Mouse (Mus musculus): Measurements from ENCODE around the gene Gm49387. TPM values are rescaled to one million over a fixed set of nuclear protein-coding genes. Genes with fewer than 3 reads are reported as not detected.
A peak's percentile ranks its signal among the peaks of the same experiment; 100 is the strongest.

Gm49387 gene
- total RNA-seq, 1 experiment from 2014 or later = not detected

GRCm38 (mm10) chr14:31565478-31566212, 75.0 kb downstream of the Gm49387 start:
- no peak for ATAC-seq (replicated peaks in 1 of 2; ENCODE audit: insufficient read depth in 1 of 2, low FRiP score in 2 of 2, low TSS enrichment in 1 of 2, low read depth in 1 of 2, poor library complexity in 2 of 2, severe bottlenecking in 2 of 2)

DNA sequence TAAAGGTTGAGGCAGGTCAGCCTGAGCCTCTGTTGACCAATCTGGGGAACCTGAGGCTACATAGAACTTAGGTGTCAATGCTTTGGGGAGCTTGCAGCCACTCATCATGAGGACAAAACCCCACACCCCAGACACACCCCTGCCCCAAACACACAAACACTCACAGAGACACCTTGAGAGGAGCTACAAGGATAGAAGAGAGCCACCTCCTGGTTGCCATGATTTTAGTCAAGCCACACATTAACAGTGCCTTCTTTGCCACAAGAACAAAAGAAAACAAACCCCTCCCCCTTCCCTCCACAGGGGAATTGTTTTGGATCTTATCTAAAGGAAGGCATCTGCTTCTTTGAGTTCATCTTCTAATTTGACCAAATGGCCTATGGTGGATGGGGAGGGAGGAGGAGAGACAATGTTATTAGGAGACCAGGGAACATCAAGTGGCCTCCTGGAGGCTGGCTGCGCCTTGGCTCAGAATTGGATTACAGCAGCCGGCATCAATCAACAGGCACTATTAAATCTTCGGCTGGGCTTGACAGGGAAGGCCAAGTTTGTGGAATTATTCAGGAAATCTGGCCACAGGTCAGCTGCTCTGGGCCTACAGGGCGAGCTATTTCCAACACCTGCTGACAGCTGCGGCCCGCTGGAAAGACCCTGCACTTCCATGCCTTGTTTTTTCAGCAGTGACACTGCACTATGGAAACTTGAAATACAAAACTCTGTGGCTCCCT, 76.1 kb downstream of the Gm49387 start:
- ATAC-seq (replicated peaks in 1 of 2; ENCODE audit: insufficient read depth in 1 of 2, low FRiP score in 2 of 2, low TSS enrichment in 1 of 2, low read depth in 1 of 2, poor library complexity in 2 of 2, severe bottlenecking in 2 of 2) = no peak

- ATAC-seq (replicated peaks in 1 of 2; ENCODE audit: insufficient read depth in 1 of 2, low FRiP score in 2 of 2, low TSS enrichment in 1 of 2, low read depth in 1 of 2, poor library complexity in 2 of 2, severe bottlenecking in 2 of 2) = peak; percentile 42 to 74
These were observed 79.8 kb downstream of the Gm49387 start for GRCm38 (mm10) chr14:31560886-31561285.

DNA sequence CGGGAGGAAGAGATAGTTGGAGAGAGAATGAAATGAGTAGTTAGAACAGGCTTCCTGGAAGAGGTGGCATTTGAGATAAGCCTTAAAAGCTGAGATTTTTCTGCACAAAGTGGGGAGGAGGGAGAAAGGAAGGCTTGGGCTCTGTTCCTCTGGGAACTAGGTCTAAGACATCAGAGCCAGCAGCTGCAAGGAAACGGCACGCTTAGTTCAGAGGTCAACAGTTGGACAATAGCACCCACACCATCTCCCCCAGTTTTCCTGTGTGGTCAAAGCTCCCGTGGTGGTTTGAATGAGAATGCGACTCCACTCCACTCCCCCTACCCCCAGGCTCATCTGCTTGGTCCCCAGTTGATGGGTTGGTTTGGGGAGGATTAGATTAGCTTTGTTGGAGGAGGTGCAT, 81.5 kb downstream of the Gm49387 start:
- ATAC-seq (replicated peaks in 1 of 2; ENCODE audit: insufficient read depth in 1 of 2, low FRiP score in 2 of 2, low TSS enrichment in 1 of 2, low read depth in 1 of 2, poor library complexity in 2 of 2, severe bottlenecking in 2 of 2) = no peak

DNA sequence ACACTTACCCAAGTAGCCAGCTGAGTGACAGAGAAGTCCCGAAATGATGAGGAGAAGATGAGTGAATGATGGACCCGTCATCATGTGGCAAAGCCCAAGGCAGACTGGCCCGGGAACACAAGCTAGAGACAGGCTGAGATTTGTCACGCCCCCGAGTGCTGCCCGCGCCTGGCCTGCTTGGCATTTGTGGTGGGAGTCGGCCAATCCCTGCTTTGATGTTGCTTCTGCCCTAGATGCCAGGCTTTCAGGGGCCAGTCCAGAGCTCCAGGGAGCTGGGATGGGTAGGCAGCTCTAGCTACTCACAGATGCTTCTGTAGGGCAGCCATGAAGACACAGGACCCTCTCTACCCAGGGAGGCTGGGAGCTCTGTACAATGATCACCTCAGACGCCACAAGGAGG, 82.9 kb downstream of the Gm49387 start:
- no peak for ATAC-seq (replicated peaks in 1 of 2; ENCODE audit: insufficient read depth in 1 of 2, low FRiP score in 2 of 2, low TSS enrichment in 1 of 2, low read depth in 1 of 2, poor library complexity in 2 of 2, severe bottlenecking in 2 of 2)

DNA sequence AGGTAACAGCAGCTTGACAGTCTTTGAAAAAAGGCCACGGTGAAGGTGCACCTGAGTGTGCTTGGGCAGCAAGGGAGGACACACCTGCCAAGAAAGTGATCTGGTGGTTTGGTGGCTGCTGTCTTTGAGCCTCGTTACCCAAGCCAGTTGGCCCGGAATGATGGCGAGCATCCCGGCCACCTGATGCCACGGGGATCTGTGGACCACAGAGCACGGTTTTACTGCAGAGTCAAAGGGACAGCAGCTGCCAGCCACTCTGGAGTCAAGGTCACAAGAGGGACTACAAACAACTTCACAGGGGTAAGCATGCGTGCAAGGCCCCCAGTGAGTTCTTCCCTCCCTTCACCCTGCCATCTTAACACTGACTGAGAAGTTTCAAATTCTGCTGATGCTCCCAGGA, 83.4 kb downstream of the Gm49387 start:
- ATAC-seq (replicated peaks in 1 of 2; ENCODE audit: insufficient read depth in 1 of 2, low FRiP score in 2 of 2, low TSS enrichment in 1 of 2, low read depth in 1 of 2, poor library complexity in 2 of 2, severe bottlenecking in 2 of 2) = no peak

DNA sequence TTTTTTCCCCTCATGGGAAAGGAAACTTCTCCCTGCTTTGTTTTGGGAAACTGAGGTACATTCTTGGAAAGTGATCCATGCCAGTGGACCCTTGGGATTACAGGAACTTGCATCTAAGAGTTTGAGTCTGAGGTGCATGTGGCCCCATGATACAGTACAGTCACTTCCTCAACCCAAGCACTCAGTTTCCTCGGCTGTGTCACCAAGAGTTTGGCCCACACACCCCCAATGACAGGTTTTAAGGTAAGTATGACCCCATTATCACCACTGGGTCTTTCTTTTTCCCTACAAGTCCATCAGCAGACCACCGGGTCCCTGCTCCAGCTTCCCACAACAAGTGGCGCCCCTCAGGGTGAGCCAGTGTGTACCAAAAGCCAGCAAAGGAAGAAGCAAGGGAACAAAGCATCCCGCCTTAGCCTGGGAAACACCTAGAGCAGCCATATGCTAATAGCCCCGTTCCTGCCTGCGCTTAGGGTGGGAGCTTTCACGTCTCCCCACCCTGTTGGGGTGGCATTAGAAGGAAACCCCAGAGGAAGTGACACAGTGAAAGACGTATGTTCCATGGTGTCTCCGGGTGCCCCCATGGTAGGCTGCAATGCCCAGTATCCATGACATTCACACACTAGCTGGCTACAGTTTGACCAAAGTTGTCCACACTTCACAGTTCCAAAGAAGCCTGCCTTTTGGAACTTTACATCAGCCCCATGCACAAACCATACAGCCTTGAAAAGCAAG, 84.0 kb downstream of the Gm49387 start:
- no peak for ATAC-seq (replicated peaks in 1 of 2; ENCODE audit: insufficient read depth in 1 of 2, low FRiP score in 2 of 2, low TSS enrichment in 1 of 2, low read depth in 1 of 2, poor library complexity in 2 of 2, severe bottlenecking in 2 of 2)

DNA sequence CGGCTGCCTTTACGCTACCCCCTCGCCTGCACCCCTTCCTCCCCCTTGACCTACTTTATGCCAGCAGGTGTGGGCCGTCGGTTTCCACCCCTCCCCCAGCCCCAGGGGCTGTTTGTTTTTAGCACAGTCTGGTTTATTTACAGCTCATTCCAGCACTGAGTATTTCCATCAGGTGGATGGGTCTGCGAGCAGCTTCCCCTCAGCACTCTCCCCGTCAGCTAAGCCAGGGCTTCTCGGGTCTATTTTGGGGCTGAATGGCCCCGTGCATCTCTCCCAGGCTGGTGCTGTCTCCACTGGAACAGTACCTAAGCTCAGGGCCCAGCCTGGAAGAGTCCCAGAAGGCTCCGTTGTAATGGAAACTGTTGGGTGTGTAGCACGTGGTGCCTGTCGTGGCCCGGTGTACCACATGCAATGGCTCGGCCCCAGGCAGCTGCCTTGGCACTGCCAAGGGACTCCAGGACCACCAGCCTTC, 84.7 kb downstream of the Gm49387 start:
- ATAC-seq (replicated peaks in 1 of 2; ENCODE audit: insufficient read depth in 1 of 2, low FRiP score in 2 of 2, low TSS enrichment in 1 of 2, low read depth in 1 of 2, poor library complexity in 2 of 2, severe bottlenecking in 2 of 2) = 0 out of 4 replicates have a peak, but pooled peaks of 1 of the 2 experiments have one; percentile 6

- ATAC-seq (replicated peaks in 1 of 2; ENCODE audit: insufficient read depth in 1 of 2, low FRiP score in 2 of 2, low TSS enrichment in 1 of 2, low read depth in 1 of 2, poor library complexity in 2 of 2, severe bottlenecking in 2 of 2) = no peak
These were observed 85.7 kb downstream of the Gm49387 start for GRCm38 (mm10) chr14:31555021-31555420.

- no peak for ATAC-seq (replicated peaks in 1 of 2; ENCODE audit: insufficient read depth in 1 of 2, low FRiP score in 2 of 2, low TSS enrichment in 1 of 2, low read depth in 1 of 2, poor library complexity in 2 of 2, severe bottlenecking in 2 of 2)
These were observed 96.7 kb downstream of the Gm49387 start for GRCm38 (mm10) chr14:31543885-31544442.

DNA sequence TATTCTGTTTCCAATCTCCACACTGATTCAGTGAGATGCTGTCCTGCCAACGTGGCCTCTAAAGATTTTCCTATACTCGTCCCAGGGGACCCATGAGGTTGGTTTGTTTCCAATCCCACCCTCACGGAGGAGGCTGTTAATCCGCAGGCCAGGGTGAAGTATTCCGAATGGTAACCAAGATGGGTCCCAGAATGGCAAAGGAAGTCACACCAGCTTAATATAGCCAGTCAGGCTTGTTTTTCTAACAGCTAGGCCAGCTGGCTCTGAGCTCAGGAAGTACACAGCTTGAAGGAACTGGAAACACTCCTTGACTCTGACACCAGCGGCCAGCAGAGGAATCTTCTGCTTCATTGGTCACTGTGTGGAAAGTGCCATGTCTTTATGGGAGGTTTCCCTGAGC, 103.4 kb downstream of the Gm49387 start:
- no peak for ATAC-seq (replicated peaks in 1 of 2; ENCODE audit: insufficient read depth in 1 of 2, low FRiP score in 2 of 2, low TSS enrichment in 1 of 2, low read depth in 1 of 2, poor library complexity in 2 of 2, severe bottlenecking in 2 of 2)

DNA sequence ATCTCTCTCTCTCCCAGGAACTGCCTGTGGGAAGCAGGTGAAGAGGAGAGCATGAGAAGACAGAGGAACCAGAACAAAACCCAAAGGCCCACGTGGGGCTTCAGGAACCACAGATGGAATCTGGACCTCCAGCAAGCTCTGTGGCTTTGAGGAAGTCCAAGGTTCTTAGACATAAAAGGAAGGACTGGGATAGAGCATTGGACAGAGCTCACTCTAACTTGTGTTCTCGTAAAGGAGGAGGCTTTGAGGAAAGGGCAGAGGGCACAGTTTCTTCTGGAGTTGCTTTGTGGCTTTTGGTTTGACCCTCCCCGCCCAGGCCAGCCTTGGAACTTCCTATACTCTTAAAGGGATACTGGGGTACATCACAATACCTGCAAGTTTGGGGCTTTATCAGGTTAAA, 108.0 kb downstream of the Gm49387 start:
- 0 out of 4 replicates have a peak, but pooled peaks of 1 of the 2 experiments have one; percentile 13 for ATAC-seq (replicated peaks in 1 of 2; ENCODE audit: insufficient read depth in 1 of 2, low FRiP score in 2 of 2, low TSS enrichment in 1 of 2, low read depth in 1 of 2, poor library complexity in 2 of 2, severe bottlenecking in 2 of 2)

GRCm38 (mm10) chr14:31531506-31532148, 109.1 kb downstream of the Gm49387 start:
- peak; percentile 91 to 95 for ATAC-seq (replicated peaks in 1 of 2; ENCODE audit: insufficient read depth in 1 of 2, low FRiP score in 2 of 2, low TSS enrichment in 1 of 2, low read depth in 1 of 2, poor library complexity in 2 of 2, severe bottlenecking in 2 of 2)

DNA sequence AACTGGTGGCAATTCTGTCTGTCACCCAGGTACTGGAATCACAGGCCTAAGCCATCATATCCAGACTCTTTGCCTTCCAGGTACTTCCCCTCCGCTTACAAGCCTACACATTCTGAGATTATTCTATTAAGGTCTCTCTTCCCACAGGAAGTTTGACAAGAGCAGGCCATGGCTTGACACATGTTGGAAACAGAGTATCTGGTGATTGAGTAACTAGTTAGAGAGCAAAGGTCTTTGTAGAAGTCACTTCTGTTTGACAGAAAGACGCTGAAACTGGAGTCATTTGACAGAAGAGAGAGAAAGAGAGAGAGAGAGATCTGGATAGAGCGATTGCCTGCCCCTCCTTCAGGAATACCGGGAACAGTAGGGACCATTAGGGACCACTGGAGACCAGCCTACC, 109.8 kb downstream of the Gm49387 start:
- no peak for ATAC-seq (replicated peaks in 1 of 2; ENCODE audit: insufficient read depth in 1 of 2, low FRiP score in 2 of 2, low TSS enrichment in 1 of 2, low read depth in 1 of 2, poor library complexity in 2 of 2, severe bottlenecking in 2 of 2)

- no peak for ATAC-seq (replicated peaks in 1 of 2; ENCODE audit: insufficient read depth in 1 of 2, low FRiP score in 2 of 2, low TSS enrichment in 1 of 2, low read depth in 1 of 2, poor library complexity in 2 of 2, severe bottlenecking in 2 of 2)
These were observed 115.5 kb downstream of the Gm49387 start for GRCm38 (mm10) chr14:31525040-31525810.

GRCm38 (mm10) chr14:31521318-31521717, 119.4 kb downstream of the Gm49387 start:
- ATAC-seq (replicated peaks in 1 of 2; ENCODE audit: insufficient read depth in 1 of 2, low FRiP score in 2 of 2, low TSS enrichment in 1 of 2, low read depth in 1 of 2, poor library complexity in 2 of 2, severe bottlenecking in 2 of 2) = no peak

GRCm38 (mm10) chr14:31519165-31519564, 121.5 kb downstream of the Gm49387 start:
- ATAC-seq (replicated peaks in 1 of 2; ENCODE audit: insufficient read depth in 1 of 2, low FRiP score in 2 of 2, low TSS enrichment in 1 of 2, low read depth in 1 of 2, poor library complexity in 2 of 2, severe bottlenecking in 2 of 2) = no peak
